Mouse (Mus musculus): Measurements from ENCODE around the gene Selenok. TPM values are rescaled to one million over a fixed set of nuclear protein-coding genes. Genes with fewer than 3 reads are reported as not detected.

Selenok gene
- polyA plus RNA-seq, 1 experiment from 2014 or later = 242 TPM

Small RNA genes within 50 kb of the gene (microRNA-seq; reads per million reads assigned to microRNA genes)
- gene Mir6947 (ENCODE audit: borderline number of aligned reads) = not detected

Other genes with a start within 250 kb of the Selenok start
- gene Cacna2d3, start 246.4 kb upstream of the Selenok start, polyA plus RNA-seq (2014; fragmentation: Nextera tagmentation; extraction: Ambion mirVana) = 4.0 and 5.3 TPM in 2 replicates
- gene Actr8, start 10.0 kb downstream of the Selenok start, polyA plus RNA-seq (2014; fragmentation: Nextera tagmentation; extraction: Ambion mirVana) = 68.4 TPM in 2 replicates
- 0.77 and 1.1 TPM in 2 replicates for gene Il17rb, start 40.6 kb downstream of the Selenok start, polyA plus RNA-seq (2014; fragmentation: Nextera tagmentation; extraction: Ambion mirVana)
- gene Chdh, start 40.7 kb downstream of the Selenok start, polyA plus RNA-seq (2014; fragmentation: Nextera tagmentation; extraction: Ambion mirVana) = not detected in 2 replicates

Measured in embryonic facial prominence, embryonic 11.5 days (tissue).